In the genomic region with DNA sequence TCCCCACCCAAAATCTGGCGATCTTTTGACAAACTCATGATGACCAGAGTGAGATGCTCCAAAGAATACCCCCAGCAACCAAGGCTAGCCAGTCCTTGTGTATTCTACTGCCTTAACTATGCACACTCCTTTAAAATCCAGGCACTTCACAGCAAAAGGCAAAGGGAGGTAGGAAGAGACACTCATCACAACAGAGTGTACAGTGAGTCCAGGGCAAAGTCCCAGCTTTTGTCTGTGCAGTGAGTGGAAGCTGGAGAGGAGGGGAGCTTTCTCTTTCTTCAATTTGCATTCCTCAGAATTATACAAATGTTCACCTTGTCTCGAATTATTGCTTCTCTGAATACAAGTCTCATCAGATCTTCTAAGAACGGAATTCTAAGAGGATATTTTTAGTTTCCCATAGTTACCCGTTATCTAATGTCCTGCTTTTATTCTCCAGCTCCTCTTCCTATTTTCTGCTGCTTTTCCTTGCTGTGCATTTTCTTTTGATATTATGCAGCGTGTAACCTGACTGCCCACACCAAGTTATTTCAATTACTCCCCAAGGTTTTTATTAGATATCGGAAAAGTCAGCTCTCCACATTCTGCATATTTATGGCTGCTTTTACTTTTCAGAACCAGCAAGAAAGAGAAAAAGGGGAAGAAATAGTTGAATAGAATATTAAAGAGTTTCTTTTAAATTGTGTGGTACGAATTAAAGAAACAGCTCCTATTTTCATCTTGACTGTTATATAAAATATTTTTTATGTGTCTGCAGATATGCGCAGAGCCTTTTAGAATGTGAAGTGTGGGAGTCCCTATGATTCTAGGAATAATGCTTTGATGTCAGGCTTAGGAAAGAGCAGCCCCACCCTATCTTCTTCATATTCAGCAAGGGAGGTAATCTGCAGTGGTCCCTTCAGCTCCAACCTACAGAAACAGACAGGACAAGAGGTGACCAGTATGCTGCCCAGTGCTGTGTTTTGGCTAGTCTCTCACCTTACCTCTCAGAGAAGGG, we compare ENCODE assay signal across 30 mouse cellular contexts.
DNase-seq lines count a peak whose midpoint lies in the region; ATAC-seq and TF ChIP-seq lines count a peak whose summit lies in the region.
"Had no signal": no experiment of that assay in that cellular context is flagged by ENCODE, and none has a peak within 500 bp of the region (broad histone marks: within the 10 kb centered on the region; RNA-seq: fewer than 3 reads in every experiment).

No protein-coding gene starts in this region.

- intact Hi-C loops in left cerebral cortex, adult 2 months (cut with DNase I): no loop called here
- intact Hi-C loops in left cerebral cortex, postnatal 36 days (cut with DNase I): no loop called here

- ATAC-seq in kidney, embryonic 15.5 days (replicated peaks; ENCODE audit: low FRiP score): no peak
- ATAC-seq in midbrain, postnatal 0 days (ENCODE audit: low FRiP score): peak; percentile 54; the same call in 1 of the 2 replicates
- ATAC-seq: forebrain, embryonic 13.5 days; intestine, embryonic 16.5 days had no signal

- H3K4me2 ChIP-seq in kidney, embryonic 15.5 days: no peak overlapping the region
- H3K4me2 ChIP-seq in midbrain, postnatal 0 days (ENCODE audit: low read depth, low read length, poor library complexity, severe bottlenecking): no peak overlapping the region
- H3K4me2 ChIP-seq: forebrain, embryonic 13.5 days; heart, embryonic 12.5 days; hindbrain, embryonic 13.5 days; limb, embryonic 12.5 days; liver, embryonic 15.5 days; lung, embryonic 14.5 days; midbrain, embryonic 12.5 days; neural tube, embryonic 12.5 days had no signal

- no peak for TF ChIP-seq CTCF in kidney, adult 2 months (conservative IDR thresholded peaks at IDR 0.05; ENCODE audit: insufficient read depth, insufficient read length, low read depth, low read length)
- TF ChIP-seq CTCF in left cerebral cortex, adult 2 months (IDR thresholded peaks at IDR 0.05): no peak
- no peak for TF ChIP-seq CTCF in midbrain, postnatal 0 days (IDR thresholded peaks at IDR 0.05)

- WGBS in kidney, adult 2 months: 80% methylated on average over 8 of the region's 8 CpGs
- WGBS in kidney, embryonic 15.5 days: 89% methylated on average over 8 of the region's 8 CpGs
- 61% methylated on average over 8 of the region's 8 CpGs for WGBS in midbrain, postnatal 0 days

- TF ChIP-seq POLR2A in kidney, adult 2 months (IDR thresholded peaks at IDR 0.05; ENCODE audit: low read depth, low read length): no peak

- H3K36me3 ChIP-seq in kidney, adult 2 months (ENCODE audit: control insufficient read depth, insufficient read depth, low read length): no peaks in the 10 kb centered on the region
- H3K36me3 ChIP-seq in kidney, embryonic 15.5 days: no peaks in the 10 kb centered on the region
- no peaks in the 10 kb centered on the region for H3K36me3 ChIP-seq in midbrain, postnatal 0 days (ENCODE audit: insufficient read depth, low read length)
- H3K36me3 ChIP-seq: heart, embryonic 12.5 days; hindbrain, embryonic 13.5 days; limb, embryonic 12.5 days; liver, embryonic 15.5 days; midbrain, embryonic 12.5 days; neural tube, embryonic 12.5 days had no signal

- no peaks in the 10 kb centered on the region for H3K4me1 ChIP-seq in kidney, adult 2 months (ENCODE audit: control insufficient read depth, insufficient read depth, low read length)
- H3K4me1 ChIP-seq in kidney, embryonic 15.5 days: no peaks in the 10 kb centered on the region
- H3K4me1 ChIP-seq in midbrain, postnatal 0 days (ENCODE audit: insufficient read depth, low read length): no peaks in the 10 kb centered on the region
- H3K4me1 ChIP-seq: forebrain, embryonic 13.5 days; heart, embryonic 12.5 days; hindbrain, embryonic 13.5 days; limb, embryonic 12.5 days; liver, embryonic 15.5 days; midbrain, embryonic 12.5 days; neural tube, embryonic 12.5 days had no signal

- H3K27ac ChIP-seq in kidney, adult 2 months (ENCODE audit: insufficient read depth, low read depth, low read length): no peak overlapping the region
- no peak overlapping the region for H3K27ac ChIP-seq in kidney, embryonic 15.5 days
- H3K27ac ChIP-seq in left cerebral cortex, adult 2 months: peak overlapping the region; percentile 68; the same call in 1 of the 2 replicates
- H3K27ac ChIP-seq in midbrain, postnatal 0 days (ENCODE audit: low read depth, low read length): no peak overlapping the region
- H3K27ac ChIP-seq: forebrain, embryonic 13.5 days; heart, adult 2 months; hindbrain, embryonic 13.5 days; kidney, postnatal 0 days; limb, embryonic 12.5 days; liver, embryonic 15.5 days; midbrain, embryonic 12.5 days; neural tube, embryonic 12.5 days; stomach, postnatal 0 days had no signal

- H3K4me3 ChIP-seq in kidney, adult 2 months (ENCODE audit: insufficient read depth, low read depth, low read length): no peak overlapping the region
- H3K4me3 ChIP-seq in kidney, embryonic 15.5 days (replicated peaks): no peak overlapping the region
- no peak overlapping the region for H3K4me3 ChIP-seq in left cerebral cortex, adult 2 months
- no peak overlapping the region for H3K4me3 ChIP-seq in midbrain, postnatal 0 days (ENCODE audit: low read depth, low read length)
- H3K4me3 ChIP-seq: erythroblast, embryonic 14.5 days; forebrain, embryonic 13.5 days; heart, adult 2 months; heart, embryonic 12.5 days; hindbrain, embryonic 13.5 days; limb, embryonic 12.5 days; liver, embryonic 15.5 days; midbrain, embryonic 12.5 days; myocyte; neural tube, embryonic 12.5 days had no signal

- no peak overlapping the region for H3K9ac ChIP-seq in kidney, embryonic 15.5 days
- H3K9ac ChIP-seq in midbrain, postnatal 0 days (replicated peaks; ENCODE audit: low read length, poor library complexity, severe bottlenecking): no peak overlapping the region
- H3K9ac ChIP-seq: forebrain, embryonic 13.5 days; heart, embryonic 12.5 days; hindbrain, embryonic 13.5 days; limb, embryonic 12.5 days; liver, embryonic 15.5 days; lung, embryonic 14.5 days; midbrain, embryonic 12.5 days; neural tube, embryonic 12.5 days had no signal

- peak; percentile 64 for DNase-seq in kidney, adult 2 months
- DNase-seq in left cerebral cortex, adult 2 months (ENCODE audit: extremely low spot score in 1 of 2, low spot score in 2 of 2): no peak
- no peak for DNase-seq in left cerebral cortex, postnatal 36 days (ENCODE audit: low spot score in 2 of 2)
- DNase-seq in brain, adult 2 months (ENCODE audit: low read depth, low spot score): peak; percentile 43
- DNase-seq in midbrain, postnatal 0 days (ENCODE audit: low spot score): no peak
- no peak for DNase-seq in lung, postnatal 4 days
- DNase-seq: adrenal gland, postnatal 14 days; cerebellum, adult 18-20 months; cerebellum, postnatal 10 days; heart, adult 2 months; heart, postnatal 4 days; lung, embryonic 14.5 days; lung, postnatal 14 days; right cerebral cortex, adult 18-20 months; right cerebral cortex, postnatal 4 days; thymus, adult 2 months; thymus, postnatal 36 days had no signal

- no peaks in the 10 kb centered on the region for H3K9me3 ChIP-seq in kidney, embryonic 15.5 days (replicated peaks)
- H3K9me3 ChIP-seq in midbrain, postnatal 0 days (ENCODE audit: low read length): no peaks in the 10 kb centered on the region
- H3K9me3 ChIP-seq: forebrain, embryonic 13.5 days; heart, embryonic 12.5 days; hindbrain, embryonic 13.5 days; limb, embryonic 12.5 days; liver, embryonic 15.5 days; midbrain, embryonic 12.5 days; neural tube, embryonic 12.5 days had no signal

- H3K27me3 ChIP-seq in kidney, adult 2 months (replicated peaks; ENCODE audit: control insufficient read depth, insufficient read depth, low read length): no peaks in the 10 kb centered on the region
- H3K27me3 ChIP-seq in kidney, embryonic 15.5 days: no peaks in the 10 kb centered on the region
- H3K27me3 ChIP-seq in midbrain, postnatal 0 days (ENCODE audit: insufficient read depth, low read length): no peaks in the 10 kb centered on the region
- H3K27me3 ChIP-seq: forebrain, embryonic 13.5 days; heart, embryonic 12.5 days; hindbrain, embryonic 13.5 days; limb, embryonic 12.5 days; liver, embryonic 15.5 days; midbrain, embryonic 12.5 days; neural tube, embryonic 12.5 days had no signal

Comparison
In these comparisons a context has a peak if more than half of its experiments do, and no peak if none do; other contexts are left out.
1. DNase-seq: peak in kidney, adult 2 months (single experiment) and brain, adult 2 months (single experiment); none in left cerebral cortex, adult 2 months (0 of 2), left cerebral cortex, postnatal 36 days (0 of 2), midbrain, postnatal 0 days (single experiment) and lung, postnatal 4 days (0 of 2).